8 mouse cellular contexts compared by ENCODE assay signal in the genomic region with DNA sequence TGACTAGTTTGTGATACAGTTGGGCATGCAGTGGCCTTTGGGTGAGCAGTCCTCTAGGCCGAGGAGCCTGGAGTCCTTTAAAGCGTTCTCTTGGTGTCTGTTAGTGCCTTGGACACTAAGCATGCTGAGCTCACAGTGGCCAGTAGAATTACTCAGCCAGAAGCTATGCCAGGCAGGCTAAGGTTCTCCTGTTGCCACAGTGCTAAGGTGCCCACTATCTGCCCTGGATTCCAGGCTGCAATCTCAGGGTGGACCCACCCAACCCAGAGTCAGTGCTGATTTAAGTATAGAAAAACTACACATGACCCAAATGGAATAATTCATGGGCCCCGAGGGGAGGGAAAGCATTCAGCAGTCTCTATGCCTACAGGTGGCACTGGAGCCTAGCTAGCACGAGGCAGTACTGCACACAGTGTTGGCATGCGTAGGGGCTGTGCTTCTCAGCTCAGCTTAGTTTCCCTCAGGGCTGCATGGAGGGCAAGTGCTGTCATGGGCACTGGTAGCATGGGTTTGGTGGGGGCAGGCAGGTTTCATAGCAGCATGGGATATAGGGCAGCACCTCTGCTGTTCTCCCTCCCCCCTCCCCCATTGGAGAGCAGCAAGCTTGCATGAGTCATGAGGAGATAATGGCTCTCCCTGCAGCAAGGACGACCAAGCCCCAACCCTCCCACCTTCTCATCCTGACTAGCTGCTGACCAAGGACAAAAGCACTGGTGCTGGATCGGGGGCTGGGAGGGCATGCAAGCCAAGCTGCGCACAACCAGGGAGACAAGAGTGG. TPM values are rescaled to one million over a fixed set of nuclear protein-coding genes. Genes with fewer than 3 reads are reported as not detected.
DNase-seq lines count a peak whose midpoint lies in the region; ATAC-seq and TF ChIP-seq lines count a peak whose summit lies in the region.

No protein-coding gene starts in this region.

- H3K27me3 ChIP-seq in embryonic facial prominence, embryonic 14.5 days (replicated peaks; ENCODE audit: control insufficient read depth, insufficient read depth, low read length), result no peaks in the 10 kb centered on the region
- H3K27me3 ChIP-seq in hindbrain, embryonic 13.5 days, result no peaks in the 10 kb centered on the region
- no peaks in the 10 kb centered on the region for H3K27me3 ChIP-seq in liver, embryonic 13.5 days

- DNase-seq in gastrocnemius, adult 2 months, result peak; percentile 62
- DNase-seq in gastrocnemius, postnatal 10 days, result no peak
- peak; percentile 34 for DNase-seq in 416B (ENCODE audit: low read depth)
- no peak for DNase-seq in embryonic facial prominence, embryonic 14.5 days (ENCODE audit: low spot score)
- DNase-seq in liver, embryonic 13.5 days, result no peak
- DNase-seq in cerebellum, postnatal 14 days, result no peak

- no peak overlapping the region for H3K4me2 ChIP-seq in embryonic facial prominence, embryonic 14.5 days (ENCODE audit: low read depth, low read length)
- no peak overlapping the region for H3K4me2 ChIP-seq in hindbrain, embryonic 13.5 days
- H3K4me2 ChIP-seq in liver, embryonic 13.5 days, result no peak overlapping the region

- H3K4me3 ChIP-seq in gastrocnemius, adult 2 months, result no peak overlapping the region
- H3K4me3 ChIP-seq in embryonic facial prominence, embryonic 14.5 days (ENCODE audit: low read depth, low read length), result no peak overlapping the region
- H3K4me3 ChIP-seq in hindbrain, embryonic 13.5 days, result no peak overlapping the region
- H3K4me3 ChIP-seq in liver, embryonic 13.5 days (replicated peaks), result no peak overlapping the region

- WGBS in embryonic facial prominence, embryonic 14.5 days, result 69% methylated on average over 8 of the region's 8 CpGs
- 57% methylated on average over 8 of the region's 8 CpGs for WGBS in hindbrain, embryonic 13.5 days
- 72% methylated on average over 8 of the region's 8 CpGs for WGBS in liver, embryonic 13.5 days (ENCODE audit: insufficient replicate concordance)

- peaks cover 5% of the 10 kb centered on the region; the same call in 1 of the 2 replicates for H3K36me3 ChIP-seq in embryonic facial prominence, embryonic 14.5 days (ENCODE audit: control insufficient read depth, insufficient read depth, low read length)
- peaks cover 69% of the 10 kb centered on the region for H3K36me3 ChIP-seq in hindbrain, embryonic 13.5 days
- peaks cover 99% of the 10 kb centered on the region for H3K36me3 ChIP-seq in liver, embryonic 13.5 days

- no peaks in the 10 kb centered on the region for H3K4me1 ChIP-seq in embryonic facial prominence, embryonic 14.5 days (ENCODE audit: control insufficient read depth, insufficient read depth, low read length)
- peaks cover 17% of the 10 kb centered on the region for H3K4me1 ChIP-seq in hindbrain, embryonic 13.5 days (replicated peaks)
- no peaks in the 10 kb centered on the region for H3K4me1 ChIP-seq in liver, embryonic 13.5 days (replicated peaks)

- peak; percentile 63 for TF ChIP-seq CTCF in gastrocnemius, adult 2 months (IDR thresholded peaks at IDR 0.05)

- ATAC-seq in embryonic facial prominence, embryonic 14.5 days (ENCODE audit: low read depth), result peak; percentile 60; the same call in 1 of the 2 replicates
- ATAC-seq in hindbrain, embryonic 13.5 days (ENCODE audit: low FRiP score), result peak; percentile 74
- ATAC-seq in liver, embryonic 13.5 days (ENCODE audit: low read depth), result peak; percentile 37
- ATAC-seq in cerebellum, adult (ENCODE audit: insufficient number of reproducible peaks, low FRiP score, low TSS enrichment), result no peak

- H3K9me3 ChIP-seq in embryonic facial prominence, embryonic 14.5 days (ENCODE audit: control insufficient read depth, low read length), result no peaks in the 10 kb centered on the region
- H3K9me3 ChIP-seq in hindbrain, embryonic 13.5 days, result no peaks in the 10 kb centered on the region
- H3K9me3 ChIP-seq in liver, embryonic 13.5 days (replicated peaks), result no peaks in the 10 kb centered on the region

- peak overlapping the region; percentile 20 for H3K27ac ChIP-seq in gastrocnemius, adult 2 months
- H3K27ac ChIP-seq in embryonic facial prominence, embryonic 14.5 days (replicated peaks; ENCODE audit: low read depth, low read length), result no peak overlapping the region
- peak overlapping the region; percentile 52; the same call in 1 of the 2 replicates for H3K27ac ChIP-seq in hindbrain, embryonic 13.5 days
- H3K27ac ChIP-seq in liver, embryonic 13.5 days, result no peak overlapping the region

- no peak overlapping the region for H3K9ac ChIP-seq in embryonic facial prominence, embryonic 14.5 days (ENCODE audit: low read depth, low read length)
- no peak overlapping the region for H3K9ac ChIP-seq in hindbrain, embryonic 13.5 days
- no peak overlapping the region for H3K9ac ChIP-seq in liver, embryonic 13.5 days

- intact Hi-C loops in gastrocnemius, adult 2 months (cut with DNase I), result no loop called here

RNA-seq across cellular contexts. Expression of a gene that starts 29.8 kb away (rescaled TPM):
- 10 to 100 TPM; 13.6 to 14.4 TPM for total RNA-seq in gastrocnemius, adult 2 months (2021)
- 10 to 100 TPM; 32.2 to 33.2 TPM for total RNA-seq in gastrocnemius, postnatal 10 days (2021)
- polyA plus RNA-seq in embryonic facial prominence, embryonic 14.5 days (2014; fragmentation: Nextera tagmentation; extraction: Ambion mirVana), result 76.0 and 76.5 TPM in 2 replicates
- 87.0 and 94.4 TPM in 2 replicates for polyA plus RNA-seq in hindbrain, embryonic 13.5 days (2015; fragmentation: Nextera tagmentation; extraction: Ambion mirVana)
- 50.0 and 51.6 TPM in 2 replicates for polyA plus RNA-seq in liver, embryonic 13.5 days (2015; fragmentation: Nextera tagmentation; extraction: Ambion mirVana)

Comparison
In these comparisons a context has a peak if more than half of its experiments do, and no peak if none do; other contexts are left out.
1. DNase-seq: peak in gastrocnemius, adult 2 months (single experiment) and 416B (single experiment); none in gastrocnemius, postnatal 10 days (single experiment), embryonic facial prominence, embryonic 14.5 days (single experiment), liver, embryonic 13.5 days (single experiment) and cerebellum, postnatal 14 days (0 of 2).
2. H3K27ac ChIP-seq: peak in gastrocnemius, adult 2 months (single experiment) and hindbrain, embryonic 13.5 days (single experiment); none in embryonic facial prominence, embryonic 14.5 days (single experiment) and liver, embryonic 13.5 days (single experiment).